Mouse (Mus musculus): ENCODE measurements around the gene Gpr141.
"Not testable (repeated sequence)": the region's sequence is repeated elsewhere in the genome, so short reads cannot be mapped to it uniquely, and the experiment has no call there.

The Gpr141 gene

DNA sequence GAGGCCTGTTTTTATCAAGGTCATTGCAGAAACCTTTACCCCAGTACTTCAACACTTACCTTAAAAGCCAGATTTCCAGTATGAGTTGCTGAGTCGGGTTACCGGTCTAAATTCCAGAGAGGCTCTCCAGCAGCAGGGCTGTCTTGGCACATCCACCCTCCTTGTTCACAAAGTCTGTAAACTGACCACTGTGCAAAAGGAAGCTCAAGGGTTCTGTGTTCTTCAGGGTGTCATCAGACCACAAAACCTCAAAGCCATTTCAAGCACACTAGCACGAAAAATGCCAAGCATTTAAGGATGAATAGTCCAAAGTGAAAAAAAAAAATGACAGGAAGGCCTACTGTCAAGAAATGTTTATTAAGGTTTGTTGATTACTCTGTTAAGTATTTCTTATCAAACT is at the start of gene Gpr141:
Gene Gpr141 (minus strand): TSS at position 187 of the 400 bp plus-strand sequence.
- no peak for DNase-seq (ENCODE audit: low spot score)

DNA sequence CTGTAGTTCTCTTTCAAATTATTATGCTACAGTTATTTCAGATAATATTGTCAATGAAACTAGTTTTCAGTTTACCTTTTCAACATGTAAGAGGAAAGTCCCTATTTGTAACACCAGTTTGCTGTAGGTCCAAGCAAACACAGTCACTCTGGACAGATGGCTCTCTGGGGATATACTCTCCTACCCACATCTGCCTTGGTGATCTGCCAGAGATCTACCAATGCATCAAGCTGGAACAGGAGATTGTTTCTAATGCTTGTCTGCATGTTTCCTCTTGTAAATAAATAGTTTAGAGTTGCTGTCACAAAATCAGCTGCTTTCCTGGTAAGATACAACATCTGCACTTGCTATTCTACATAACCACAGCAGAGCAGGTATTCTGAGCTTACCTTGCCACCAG is 40.2 kb upstream of the Gpr141 start:
- DNase-seq (ENCODE audit: low spot score), result no peak

DNA sequence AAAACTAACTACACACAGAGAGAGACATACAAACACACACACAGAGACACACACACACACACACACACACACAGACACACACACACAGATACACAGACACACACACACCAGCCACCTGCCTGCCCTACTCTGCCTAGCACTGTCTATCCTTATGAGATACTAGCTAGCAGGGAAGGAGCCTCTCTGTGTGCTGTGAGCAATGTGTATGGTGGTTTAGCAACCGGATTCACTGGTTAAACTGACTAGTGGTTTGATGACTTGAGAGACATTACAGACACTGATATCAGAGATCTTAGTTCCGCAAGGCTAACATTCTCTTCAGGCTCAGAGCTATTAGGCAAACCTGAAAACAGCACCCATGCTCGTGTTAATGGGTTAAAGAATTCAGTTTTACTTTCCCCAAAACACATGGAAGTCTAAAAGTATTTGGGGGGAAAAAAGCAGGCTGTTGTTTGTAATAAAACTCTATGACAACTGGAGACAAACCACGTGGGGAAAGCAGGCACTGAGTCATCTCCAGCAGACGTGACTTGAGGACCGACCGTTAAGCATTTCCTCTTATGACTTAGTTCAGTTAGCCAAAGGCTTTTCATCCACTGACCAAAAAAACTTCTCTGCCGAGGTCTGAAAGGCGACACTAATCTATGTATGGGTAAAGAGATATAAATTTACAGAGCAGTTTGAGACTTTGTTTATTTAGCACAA is 30.7 kb upstream of the Gpr141 start:
- DNase-seq (ENCODE audit: low spot score), result no peak

DNA sequence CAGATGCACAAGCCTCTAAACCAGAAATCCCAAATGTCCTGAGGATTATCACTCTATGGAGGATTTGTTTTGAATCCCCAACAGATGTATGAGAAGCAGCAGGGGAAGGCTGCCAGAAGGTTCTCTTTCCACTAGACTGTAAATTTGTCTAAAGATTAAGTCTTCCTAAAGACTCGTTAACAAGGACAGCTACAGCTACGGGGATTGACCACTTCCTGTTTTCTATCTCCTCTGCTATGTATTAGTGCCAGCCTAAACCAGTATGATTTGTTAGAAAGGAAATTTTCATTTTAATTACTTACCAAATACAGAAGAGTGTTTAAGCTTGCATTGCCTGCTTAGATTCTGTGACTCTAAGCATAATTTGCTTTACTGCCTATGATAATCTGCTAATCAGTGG is 30.0 kb upstream of the Gpr141 start:
- no peak for DNase-seq (ENCODE audit: low spot score)

DNA sequence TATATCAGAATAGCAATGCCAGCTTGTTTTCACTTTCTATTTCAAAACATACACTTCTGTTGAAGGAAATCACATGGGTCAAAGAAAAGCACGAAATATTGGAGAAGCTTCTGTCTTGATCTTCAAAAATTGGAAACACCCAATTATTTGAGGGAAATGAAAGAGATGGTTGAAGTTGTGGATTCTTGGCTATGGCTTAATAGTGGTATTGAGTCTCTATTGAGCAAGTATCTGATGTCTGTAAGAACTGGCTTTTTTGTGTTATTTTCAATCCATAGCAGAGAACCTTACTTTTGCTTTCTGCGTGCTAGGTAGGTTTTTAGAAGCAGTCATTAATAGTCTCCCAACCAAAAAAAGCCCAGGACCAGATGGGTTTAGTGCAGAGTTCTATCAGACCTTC is 19.4 kb upstream of the Gpr141 start:
- no peak for DNase-seq (ENCODE audit: low spot score)

DNA sequence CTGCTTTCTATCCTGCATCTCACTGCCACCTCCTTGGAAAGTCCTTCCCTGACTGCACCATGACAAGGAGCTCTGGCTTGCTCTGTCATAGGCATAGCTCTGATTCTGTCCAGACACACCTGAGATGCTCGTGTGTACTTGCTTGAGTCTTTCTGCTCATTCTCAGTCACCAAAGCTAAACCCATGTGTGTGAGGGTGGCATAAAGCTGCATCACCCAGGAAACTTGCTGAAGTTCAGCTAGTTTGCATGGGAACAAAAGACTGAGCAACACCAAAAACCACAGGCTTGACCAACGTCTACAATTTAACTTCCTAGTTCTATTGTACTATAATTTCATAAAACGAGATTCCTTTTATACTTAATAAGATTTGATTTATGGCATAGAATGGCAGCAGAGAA is 18.6 kb upstream of the Gpr141 start:
- DNase-seq (ENCODE audit: low spot score), result no peak

DNA sequence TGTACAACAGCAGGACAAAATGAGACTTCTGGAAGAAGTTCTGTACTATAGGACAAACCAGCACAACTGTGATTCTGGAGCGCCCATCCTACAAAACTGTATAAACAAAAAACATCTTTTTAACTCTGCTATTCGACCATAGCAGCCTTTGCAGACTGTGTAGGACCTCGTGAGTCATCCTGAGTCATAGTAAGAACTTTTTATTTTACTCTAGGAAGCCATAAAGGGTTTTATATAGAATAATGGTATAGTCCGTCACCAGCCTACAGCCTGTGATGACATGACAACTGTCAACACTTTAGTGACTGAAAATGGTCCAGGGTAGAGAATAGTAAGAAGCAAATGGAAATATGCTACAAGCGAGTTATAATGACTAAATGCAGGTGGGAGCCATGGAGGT is 17.6 kb upstream of the Gpr141 start:
- no peak for DNase-seq (ENCODE audit: low spot score)

DNA sequence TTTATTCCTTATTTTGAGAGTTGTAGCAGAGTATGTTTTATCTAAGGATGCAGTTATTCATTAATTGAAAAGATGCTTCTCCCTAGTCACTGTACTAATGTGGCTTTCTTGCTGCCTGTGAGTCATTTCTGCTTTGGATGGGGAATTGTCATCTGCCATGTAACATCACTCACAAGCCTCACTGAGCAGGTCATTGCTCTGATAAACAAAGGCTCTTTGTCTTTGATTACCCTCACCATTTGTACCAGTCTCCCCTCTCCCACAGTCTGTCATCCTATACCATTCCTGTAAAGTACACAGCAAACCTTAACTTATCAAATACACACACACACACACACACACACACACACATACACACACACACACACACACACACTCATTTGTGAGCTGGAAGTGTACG is 16.1 kb upstream of the Gpr141 start:
- no peak for DNase-seq (ENCODE audit: low spot score)

DNA sequence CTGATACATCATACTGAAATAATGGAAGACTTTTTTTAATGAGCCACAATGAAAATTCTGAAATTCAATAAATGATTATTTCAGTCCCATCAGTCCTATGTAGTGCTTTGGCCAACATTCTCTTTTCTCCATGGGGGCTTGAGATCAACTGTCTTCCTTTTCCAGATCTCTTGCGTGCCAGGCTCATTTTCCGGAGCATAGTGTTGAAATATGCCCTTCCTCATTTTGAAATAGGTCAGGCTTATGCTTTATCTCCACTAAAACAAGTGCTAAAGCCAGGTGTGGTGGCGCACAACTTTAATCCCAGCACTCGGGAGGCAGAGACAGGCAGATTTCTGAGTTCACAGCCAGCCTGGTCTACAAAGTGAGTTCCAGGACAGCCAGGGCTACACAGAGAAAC is 6.5 kb upstream of the Gpr141 start:
- DNase-seq (ENCODE audit: low spot score), result no peak

DNA sequence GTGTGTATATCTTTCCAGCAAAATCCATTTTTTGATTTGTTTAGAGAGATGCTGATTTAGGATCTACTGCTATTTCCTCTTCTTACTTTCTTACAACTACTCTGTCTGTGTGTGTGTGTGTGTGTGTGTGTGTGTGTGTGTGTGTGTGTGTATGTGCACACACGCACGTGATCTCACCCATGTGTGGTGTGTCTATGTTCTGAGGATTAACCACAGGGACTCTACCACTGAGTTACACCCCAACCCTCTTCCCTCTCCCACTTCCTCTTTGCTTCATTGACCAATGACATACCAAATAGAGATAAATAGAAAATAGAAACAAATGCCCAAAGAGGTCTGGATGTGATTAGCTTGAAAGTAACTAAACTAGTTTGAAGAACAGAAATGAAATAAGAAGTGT is 4.0 kb upstream of the Gpr141 start:
- DNase-seq (ENCODE audit: low spot score), result no peak

DNA sequence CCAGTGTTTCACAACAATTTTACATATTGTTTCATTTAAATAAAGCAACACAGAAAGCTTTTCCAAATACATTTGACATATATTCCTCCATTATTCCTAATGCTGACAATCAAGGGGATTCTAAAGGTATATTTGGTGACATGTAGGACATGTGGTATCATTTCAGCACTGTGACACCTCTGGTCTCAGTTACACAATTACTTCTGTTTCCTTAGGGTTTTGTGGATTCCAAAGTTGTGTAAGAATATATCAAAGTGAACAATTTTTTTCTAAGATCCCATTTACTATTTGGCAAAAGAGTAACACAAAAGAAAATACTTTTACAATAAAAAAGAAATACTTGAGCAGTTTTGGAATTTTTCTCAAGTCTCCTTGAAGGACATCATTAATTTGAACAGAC is 2.4 kb downstream of the Gpr141 start:
- DNase-seq (ENCODE audit: low spot score), result no peak

DNA sequence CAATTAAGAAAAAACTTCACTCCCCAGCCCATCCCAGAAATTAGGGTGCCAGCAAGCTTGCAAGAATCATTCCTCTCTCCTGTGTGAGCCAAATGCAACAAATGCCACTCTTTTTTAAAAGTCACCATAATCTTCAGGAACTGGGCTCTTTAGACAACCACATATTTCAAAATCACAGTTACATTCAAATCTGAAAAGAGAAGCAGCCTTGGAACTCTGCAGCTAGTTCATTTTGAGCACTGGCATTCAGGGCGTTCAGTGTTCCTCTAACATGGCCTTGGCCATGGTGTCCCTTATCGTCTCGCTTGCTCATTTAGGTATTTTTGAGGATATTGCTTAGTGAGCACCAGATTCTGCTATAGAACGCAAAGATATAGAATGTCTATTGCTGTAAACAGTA is 4.1 kb downstream of the Gpr141 start:
- DNase-seq (ENCODE audit: low spot score), result no peak

DNA sequence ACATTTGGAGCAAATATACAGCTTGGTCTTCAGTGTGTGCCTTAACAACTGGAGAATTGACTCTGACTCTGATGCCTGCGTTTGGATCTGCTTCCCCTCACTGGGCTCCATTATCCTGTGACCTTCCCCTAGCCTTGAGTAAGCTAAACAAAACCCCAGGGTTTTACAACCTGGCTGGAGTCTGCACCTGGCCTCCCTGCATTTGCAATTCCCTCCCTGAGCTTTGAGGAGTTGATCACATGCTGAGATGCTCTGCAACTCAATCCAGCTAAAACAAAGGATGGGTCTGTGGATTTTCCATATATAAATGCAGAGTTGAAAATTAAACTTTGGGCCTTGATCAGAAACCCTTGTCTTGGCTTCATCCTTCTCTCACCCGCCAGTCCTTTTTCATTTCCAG is 4.8 kb downstream of the Gpr141 start:
- DNase-seq (ENCODE audit: low spot score), result no peak

DNA sequence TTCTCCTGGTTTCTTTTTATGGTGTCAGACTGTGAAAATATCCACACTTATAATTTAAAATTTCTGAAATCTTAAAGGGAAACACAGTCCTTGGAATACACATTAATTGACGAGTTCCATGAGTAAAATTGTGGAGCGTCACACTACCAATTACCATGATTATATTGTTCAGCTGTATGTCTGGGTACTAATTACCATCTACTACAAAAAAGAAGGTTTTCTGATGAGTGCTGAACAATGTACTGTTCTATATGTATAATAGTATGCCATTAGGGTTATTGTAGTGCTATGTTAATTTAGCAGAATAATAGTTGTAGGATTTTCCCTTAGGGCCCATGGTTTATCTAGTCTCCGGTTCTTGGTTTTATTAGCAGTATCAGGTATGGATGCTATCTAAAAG is 29.1 kb downstream of the Gpr141 start:
- no peak for DNase-seq (ENCODE audit: low spot score)

DNA sequence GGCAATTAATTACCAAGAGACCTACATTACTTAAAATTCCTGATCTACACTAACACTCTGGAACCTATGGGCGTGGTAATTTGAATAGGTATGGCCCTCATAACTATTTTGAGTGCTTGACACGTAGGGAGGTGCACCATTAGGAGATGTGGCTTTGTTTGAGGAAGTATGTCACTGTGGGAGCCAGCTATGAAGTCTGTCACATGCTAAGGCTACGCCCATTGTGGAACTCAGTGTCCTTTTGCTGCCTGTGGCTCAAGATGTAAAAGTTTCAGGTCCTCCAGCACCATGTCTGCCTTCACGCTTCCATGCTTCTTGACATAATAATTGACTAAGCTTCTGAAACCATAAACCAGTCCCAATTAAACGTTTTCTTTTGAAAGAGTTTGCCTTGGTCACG is 29.6 kb downstream of the Gpr141 start:
- no peak for DNase-seq (ENCODE audit: low spot score)

DNA sequence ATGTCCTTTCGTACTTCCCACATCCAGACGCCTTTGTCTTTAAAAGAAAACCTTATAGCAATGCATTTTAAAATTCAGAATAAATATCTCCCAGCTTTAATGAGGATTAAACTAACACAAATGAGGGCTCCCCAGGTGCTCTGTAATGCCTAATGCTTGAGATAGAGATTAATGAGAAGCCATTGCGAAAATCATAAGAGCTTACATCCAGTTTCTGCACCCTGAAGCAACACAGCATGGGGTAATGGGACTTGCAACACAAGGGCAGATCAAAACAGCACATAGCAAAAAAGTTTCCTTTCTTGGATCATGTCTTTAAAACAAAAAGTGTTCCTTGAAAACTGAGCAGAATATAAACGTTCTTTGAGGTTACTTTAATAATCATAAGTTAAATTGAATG is 30.3 kb downstream of the Gpr141 start:
- DNase-seq (ENCODE audit: low spot score), result no peak

DNA sequence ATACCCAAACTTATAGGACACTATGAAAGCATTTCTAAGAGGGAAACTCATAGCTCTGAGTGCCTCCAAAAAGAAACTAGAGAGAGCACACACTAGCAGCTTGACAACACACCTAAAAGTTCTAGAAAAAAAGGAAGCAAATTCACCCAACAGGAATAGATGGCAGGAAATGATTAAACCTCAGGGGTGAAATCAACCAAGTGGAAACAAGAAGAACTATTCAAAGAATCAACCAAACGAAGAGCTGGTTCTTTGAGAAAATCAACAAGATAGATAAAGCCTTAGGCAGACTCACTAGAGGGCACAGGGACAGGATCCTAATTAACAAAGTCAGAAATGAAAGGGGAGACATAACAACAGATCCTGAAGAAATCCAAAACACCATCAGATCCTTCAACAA is 36.1 kb downstream of the Gpr141 start:
- DNase-seq (ENCODE audit: low spot score), result not testable (repeated sequence)

DNA sequence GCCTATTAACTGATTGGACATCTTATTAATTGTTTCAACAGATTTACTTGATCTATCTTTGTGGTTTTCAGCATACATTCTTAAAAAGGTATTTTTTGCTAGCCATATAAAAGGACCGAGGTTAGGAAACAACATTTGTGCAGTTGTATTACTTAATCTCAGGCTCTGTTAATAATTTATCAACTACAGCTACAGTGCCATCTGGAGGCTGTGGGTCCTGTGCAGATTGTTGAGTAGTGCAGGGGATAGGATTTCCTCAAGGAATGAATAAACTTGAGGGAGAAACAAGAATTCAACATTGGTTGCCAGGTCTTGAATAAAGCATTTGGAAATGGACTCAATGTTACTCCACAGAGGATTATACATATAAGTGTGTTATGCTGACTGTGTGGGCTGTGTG is 53.9 kb downstream of the Gpr141 start:
- no peak for DNase-seq (ENCODE audit: low spot score)

DNA sequence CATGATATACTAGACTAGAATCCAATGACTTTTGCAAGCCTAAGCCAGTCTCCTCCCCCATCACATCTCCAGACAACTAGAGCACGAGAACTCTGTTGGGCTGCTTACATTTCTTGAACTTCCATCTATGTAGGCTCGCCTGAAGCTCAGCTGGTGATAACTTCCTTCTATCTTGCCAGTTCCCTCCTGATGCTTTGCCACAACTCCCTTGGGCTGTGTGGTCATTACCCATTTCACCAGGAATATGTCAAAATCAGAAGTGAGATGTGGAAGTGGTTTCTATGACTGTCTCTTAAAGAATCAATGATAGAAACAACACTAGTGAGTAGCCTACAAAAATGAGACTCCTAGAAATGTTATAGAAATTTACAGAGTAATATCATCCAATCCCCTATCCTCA is 56.9 kb downstream of the Gpr141 start:
- no peak for DNase-seq (ENCODE audit: low spot score)

DNA sequence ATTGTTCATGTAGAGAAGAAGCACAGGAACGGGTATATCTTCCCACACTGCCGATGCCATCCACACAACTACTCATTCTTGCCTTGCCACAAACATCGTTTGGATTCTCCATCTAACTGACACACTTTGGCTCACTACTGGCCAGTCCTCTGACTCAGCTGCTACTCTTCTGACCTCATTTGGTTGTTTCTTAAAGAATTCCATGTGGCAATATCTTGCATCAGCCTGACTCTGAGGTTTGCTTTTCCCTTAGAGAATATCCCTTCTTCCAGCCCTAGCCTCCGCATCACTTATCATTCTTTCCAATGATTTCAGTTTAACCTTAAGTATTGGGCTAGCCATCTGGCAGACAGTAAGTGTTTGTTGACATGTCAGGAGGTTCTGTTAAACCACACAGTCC is 59.8 kb downstream of the Gpr141 start:
- no peak for DNase-seq (ENCODE audit: low spot score)

DNA sequence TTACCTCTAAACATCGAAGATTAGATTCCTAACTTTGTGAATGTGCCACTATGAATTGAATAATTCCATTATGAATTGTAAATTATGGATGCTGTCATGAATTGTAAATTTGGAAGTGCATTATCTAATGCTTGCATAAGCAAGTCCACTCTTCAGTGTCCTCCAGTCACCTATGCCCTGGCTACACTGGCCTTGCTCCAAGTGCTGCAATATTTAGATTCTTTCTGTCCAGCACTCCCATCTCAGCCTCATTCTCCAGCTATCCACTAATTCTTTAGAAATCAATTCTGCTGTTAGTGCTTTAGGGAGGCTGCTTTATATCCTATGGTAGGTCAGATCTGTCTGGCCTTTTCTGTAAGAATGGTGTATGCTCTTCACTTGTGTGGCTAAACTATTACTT is 60.8 kb downstream of the Gpr141 start:
- no peak for DNase-seq (ENCODE audit: low spot score)

DNA sequence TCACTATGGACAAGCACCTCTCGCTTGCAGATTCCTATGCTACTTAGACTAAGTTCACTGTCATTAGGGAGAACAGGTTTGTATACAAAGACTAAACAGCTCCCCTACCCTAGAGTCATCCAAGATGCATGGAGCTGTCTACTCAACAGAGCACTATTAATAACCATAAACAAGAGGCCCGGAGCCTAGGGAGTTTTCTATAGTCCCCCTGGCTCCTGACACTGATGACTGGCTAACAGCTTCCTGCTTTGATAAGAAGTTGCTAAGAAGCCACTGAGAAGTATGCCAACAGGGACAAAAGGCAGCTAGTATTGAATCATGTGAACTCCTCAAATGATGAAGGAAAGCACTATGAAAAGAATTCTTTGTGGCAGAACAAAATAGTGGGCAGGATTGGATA is 78.3 kb downstream of the Gpr141 start:
- DNase-seq (ENCODE audit: low spot score), result no peak

DNA sequence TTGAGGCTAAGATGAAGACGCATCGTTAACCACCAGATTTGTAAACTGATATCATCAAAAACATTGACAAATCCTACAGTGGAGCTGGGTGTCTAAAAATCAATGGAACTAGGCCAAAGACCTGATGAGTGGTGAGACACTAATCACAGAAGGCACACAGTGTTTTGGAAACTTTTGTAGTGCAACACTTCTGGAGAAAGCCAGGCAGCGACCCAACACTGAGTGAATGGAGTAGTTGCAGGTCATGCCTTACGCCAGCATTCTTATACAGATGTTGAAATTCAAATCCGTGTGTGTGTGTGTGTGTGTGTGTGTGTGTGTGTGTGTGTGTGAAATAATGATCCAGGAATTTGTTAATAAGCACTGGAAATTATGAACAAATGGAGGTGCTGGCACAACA is 79.5 kb downstream of the Gpr141 start:
- no peak for DNase-seq (ENCODE audit: low spot score)

DNA sequence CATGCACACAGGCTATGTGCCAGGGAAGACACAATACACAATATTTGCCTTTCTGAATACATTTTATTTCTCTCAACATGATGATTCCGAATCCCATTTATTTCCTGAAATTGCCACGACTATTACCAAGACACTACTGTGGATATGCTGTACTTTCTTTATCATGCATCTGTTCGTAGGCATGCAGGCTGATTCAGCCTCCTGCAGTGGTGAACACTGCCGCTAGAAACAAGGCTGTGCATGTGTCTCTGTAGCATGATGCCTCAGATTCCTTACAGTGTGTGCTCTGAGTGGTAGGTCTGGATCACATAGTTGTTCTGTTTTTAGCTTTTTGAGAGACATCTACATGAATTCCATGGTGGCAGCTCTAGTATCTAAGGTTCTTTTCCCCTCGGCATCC is 89.5 kb downstream of the Gpr141 start:
- no peak for DNase-seq (ENCODE audit: low spot score)

DNA sequence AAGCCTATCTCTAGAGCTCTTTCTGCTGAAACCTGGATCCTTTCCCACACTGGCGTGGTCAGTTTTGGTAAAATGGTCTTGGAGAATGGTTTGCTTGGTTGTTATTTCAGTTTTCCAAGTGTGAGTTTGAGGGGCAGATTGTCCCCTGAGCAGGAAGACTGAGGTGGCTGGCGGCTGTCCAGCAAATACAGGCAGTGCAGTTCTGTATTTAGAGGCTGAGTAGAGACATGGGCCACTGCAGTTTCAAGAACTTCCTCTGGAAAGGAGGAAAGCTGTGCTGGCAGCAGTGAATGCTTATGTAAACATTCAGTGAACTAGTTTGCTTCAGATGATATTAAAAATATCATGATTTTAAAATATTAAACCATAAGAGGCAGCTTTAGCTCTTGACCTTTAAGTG is 93.2 kb downstream of the Gpr141 start:
- no peak for DNase-seq (ENCODE audit: low spot score)
